Comparison of ENCODE assay signal across 7 mouse cellular contexts in the genomic region with DNA sequence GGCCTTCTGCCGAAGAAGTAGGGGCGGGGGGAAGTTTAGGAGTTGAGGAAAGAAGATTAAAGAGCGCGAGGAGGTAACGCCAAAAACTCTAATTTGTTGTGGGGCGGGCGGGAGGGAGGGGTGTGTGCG. TPM values are rescaled to one million over a fixed set of nuclear protein-coding genes. Genes with fewer than 3 reads are reported as not detected.
DNase-seq lines count a peak whose midpoint lies in the region; ATAC-seq lines count a peak whose summit lies in the region.

A gene (plus strand): TSS at position 30 of the 129 bp plus-strand sequence.

- H3K27me3 ChIP-seq in forebrain, embryonic 11.5 days (ENCODE audit: control insufficient read depth, insufficient read depth, low read length), result no peaks in the 10 kb centered on the region
- no peaks in the 10 kb centered on the region for H3K27me3 ChIP-seq in hindbrain, embryonic 10.5 days (ENCODE audit: insufficient read depth, poor library complexity, severe bottlenecking)
- H3K27me3 ChIP-seq in liver, embryonic 13.5 days, result no peaks in the 10 kb centered on the region

- peak within 1 kb of the TSS; percentile 84 for H3K9ac ChIP-seq in forebrain, embryonic 11.5 days (ENCODE audit: low read length)
- peak within 1 kb of the TSS; percentile 83 for H3K9ac ChIP-seq in liver, embryonic 13.5 days

- 0 out of 2 replicates have a peak, but pooled peaks cover 2% of the 10 kb centered on the region for H3K4me1 ChIP-seq in forebrain, embryonic 11.5 days (replicated peaks; ENCODE audit: control insufficient read depth, insufficient read depth, low read length)
- peaks cover 21% of the 10 kb centered on the region; the same call in 1 of the 2 replicates for H3K4me1 ChIP-seq in hindbrain, embryonic 10.5 days (replicated peaks)
- H3K4me1 ChIP-seq in liver, embryonic 13.5 days (replicated peaks), result peaks cover 17% of the 10 kb centered on the region

- no peaks in the 10 kb centered on the region for H3K36me3 ChIP-seq in forebrain, embryonic 11.5 days (ENCODE audit: control insufficient read depth, insufficient read depth, low read length)
- no peaks in the 10 kb centered on the region for H3K36me3 ChIP-seq in hindbrain, embryonic 10.5 days
- H3K36me3 ChIP-seq in liver, embryonic 13.5 days, result no peaks in the 10 kb centered on the region

- H3K4me3 ChIP-seq in forebrain, embryonic 11.5 days (ENCODE audit: low read depth, low read length), result peak within 1 kb of the TSS; percentile 69
- peak within 1 kb of the TSS; percentile 72 for H3K4me3 ChIP-seq in hindbrain, embryonic 10.5 days
- H3K4me3 ChIP-seq in liver, embryonic 13.5 days (replicated peaks), result peak within 1 kb of the TSS; percentile 79

- H3K27ac ChIP-seq in forebrain, embryonic 11.5 days (ENCODE audit: low read depth, low read length), result peak within 1 kb of the TSS; percentile 98
- H3K27ac ChIP-seq in hindbrain, embryonic 10.5 days, result peak within 1 kb of the TSS; percentile 98
- H3K27ac ChIP-seq in liver, embryonic 13.5 days, result peak within 1 kb of the TSS; percentile 88

- peak within 1 kb of the TSS; percentile 81 for H3K4me2 ChIP-seq in forebrain, embryonic 11.5 days (ENCODE audit: low read depth, low read length, severe bottlenecking)
- peak within 1 kb of the TSS; percentile 83 for H3K4me2 ChIP-seq in liver, embryonic 13.5 days

- no peak for DNase-seq in urinary bladder, adult 2 months (ENCODE audit: low spot score)
- no peak for DNase-seq in urinary bladder, postnatal 14 days (ENCODE audit: low spot score)
- no peak for DNase-seq in forebrain, embryonic 11.5 days (ENCODE audit: low spot score)
- DNase-seq in hindbrain, embryonic 10.5 days (ENCODE audit: low spot score), result no peak
- no peak for DNase-seq in liver, embryonic 13.5 days
- DNase-seq in adipocyte (ENCODE audit: low spot score), result no peak
- DNase-seq in right cerebral cortex, postnatal 10 days (ENCODE audit: low spot score in 2 of 2), result no peak

- H3K9me3 ChIP-seq in forebrain, embryonic 11.5 days (ENCODE audit: control insufficient read depth, low read length), result no peaks in the 10 kb centered on the region
- H3K9me3 ChIP-seq in hindbrain, embryonic 10.5 days, result no peaks in the 10 kb centered on the region
- no peaks in the 10 kb centered on the region for H3K9me3 ChIP-seq in liver, embryonic 13.5 days (replicated peaks)

- no peak for ATAC-seq in forebrain, embryonic 11.5 days (replicated peaks; ENCODE audit: low FRiP score)
- ATAC-seq in liver, embryonic 13.5 days (ENCODE audit: low read depth), result no peak

- WGBS in forebrain, embryonic 11.5 days, result 4% methylated on average over 7 of the region's 8 CpGs
- 2% methylated on average over 8 of the region's 8 CpGs for WGBS in hindbrain, embryonic 10.5 days
- WGBS in liver, embryonic 13.5 days (ENCODE audit: insufficient replicate concordance), result 3% methylated on average over 7 of the region's 8 CpGs

RNA-seq across cellular contexts. Expression of the gene that starts here (rescaled TPM):
- polyA plus RNA-seq in urinary bladder, adult 2 months (2012; rRNA removed), result 12.5 and 30.9 TPM in 2 replicates
- 54.7 and 56.6 TPM in 2 replicates for polyA plus RNA-seq in forebrain, embryonic 11.5 days (2014; fragmentation: Nextera tagmentation; extraction: Ambion mirVana)
- 28.2 and 41.3 TPM in 2 replicates for polyA plus RNA-seq in hindbrain, embryonic 10.5 days (2016; fragmentation: Nextera tagmentation; extraction: Ambion mirVana)
- 2.5 and 2.7 TPM in 2 replicates for polyA plus RNA-seq in liver, embryonic 13.5 days (2015; fragmentation: Nextera tagmentation; extraction: Ambion mirVana)
